Mouse (Mus musculus) kidney, embryonic 14.5 days (tissue): ENCODE measurements at regions not wholly inside any gene's neighbourhood (a gene's known extent, or its start where the extent isn't known, plus 50 kb on each side); places are given as distances from the start of the nearest gene placed in this dataset.
A peak's percentile ranks its signal among the peaks of the same experiment; 100 is the strongest.

Experiments used
- ATAC-seq: fragments of 200-750 bp; cut with Nextera tagmentation; 2 replicates; pipeline ENCODE4 v1.8.0; 2017; ENCODE audit warnings: moderate number of reproducible peaks, mild to moderate bottlenecking, moderate TSS enrichment, moderate library complexity; ENCODE audit not compliant: low FRiP score, low TSS enrichment
- H3K27ac ChIP-seq: fragments of 300-500 bp; sonication (generic); 2 replicates; pipeline ENCODE4 v1.5.1; 2014; ENCODE audit warnings: low read depth, mild to moderate bottlenecking, low read length, moderate library complexity, mixed read lengths
- H3K27me3 ChIP-seq: fragments of 300-500 bp; sonication (generic); 2 replicates; pipeline ENCODE4 v1.6.1; 2014; ENCODE audit warnings: mild to moderate bottlenecking, low read length; ENCODE audit not compliant: control insufficient read depth, insufficient read depth
- H3K36me3 ChIP-seq: fragments of 300-500 bp; sonication (generic); 2 replicates; pipeline ENCODE4 v1.6.1; 2014; ENCODE audit warnings: low read length, mixed read lengths; ENCODE audit not compliant: control insufficient read depth, insufficient read depth
- H3K4me1 ChIP-seq: fragments of 300-500 bp; sonication (generic); 2 replicates; pipeline ENCODE4 v1.6.1; 2014; ENCODE audit warnings: low read length, mixed read lengths; ENCODE audit not compliant: control insufficient read depth, insufficient read depth
- H3K4me2 ChIP-seq: fragments of 300-500 bp; sonication (generic); replicated peaks from 2 replicates; pipeline ENCODE4 v1.6.1; 2014; ENCODE audit warnings: low read depth, mild to moderate bottlenecking, low read length
- H3K4me3 ChIP-seq: fragments of 300-500 bp; sonication (generic); 2 replicates; pipeline ENCODE4 v1.5.1; 2014; ENCODE audit warnings: mild to moderate bottlenecking, low read length
- H3K9ac ChIP-seq: fragments of 300-500 bp; sonication (generic); 2 replicates; pipeline ENCODE4 v1.6.1; 2014; ENCODE audit warnings: low read depth, mild to moderate bottlenecking, low read length, moderate library complexity
- H3K9me3 ChIP-seq: fragments of 300-500 bp; sonication (generic); 2 replicates; pipeline ENCODE4 v1.6.1; 2016; ENCODE audit warnings: low read length; ENCODE audit not compliant: control insufficient read depth
- whole genome bisulfite sequencing: fragments of 180-500 bp; shearing (Covaris S2); extraction: QIAGEN DNeasy Blood & Tissue Kit; methylation state at CpG from one replicate; pipeline ENCODE4 v1.1.7; 2014; 5-methylcytosine and 5-hydroxymethylcytosine counted together

GRCm38 (mm10) chr13:97488518-97488917, 247.6 kb downstream of the Enc1 start:
- H3K9me3 ChIP-seq = no peaks in the 10 kb centered on the region
- H3K36me3 ChIP-seq = no peaks in the 10 kb centered on the region
- H3K4me1 ChIP-seq = peaks cover 17% of the 10 kb centered on the region
- H3K27me3 ChIP-seq = no peaks in the 10 kb centered on the region; the same call in 1 of the 2 replicates
- H3K9ac ChIP-seq = 0 out of 2 replicates have a peak overlapping the region, but pooled peaks have one; percentile 18
- no peak overlapping the region for H3K27ac ChIP-seq
- ATAC-seq = no peak
- no peak overlapping the region for H3K4me3 ChIP-seq
- peak overlapping the region; percentile 11; the same call in 1 of the 2 replicates for H3K4me2 ChIP-seq
- 31% methylated on average over 5 of the region's 5 CpGs for WGBS

- Histone ChIP-seq H3K4me2 (peak overlapping the region; percentile 11; the same call in 1 of the 2 replicates), H3K9ac (0 out of 2 replicates have a peak overlapping the region, but pooled peaks have one; percentile 18), H3K36me3 (no peaks in the 10 kb centered on the region), H3K27ac (no peak overlapping the region), H3K4me3 (no peak overlapping the region), H3K9me3 (no peaks in the 10 kb centered on the region), H3K27me3 (no peaks in the 10 kb centered on the region; the same call in 1 of the 2 replicates), H3K4me1 (peaks cover 17% of the 10 kb centered on the region)
- no peak; the same call in 1 of the 2 replicates for ATAC-seq
- 18% methylated on average over 9 of the region's 9 CpGs for WGBS
Measured at GRCm38 (mm10) chr13:97487746-97488473, 247.0 kb downstream of the Enc1 start.

GRCm38 (mm10) chr13:97486490-97486889, 245.6 kb downstream of the Enc1 start:
- H3K9me3 ChIP-seq = 0 out of 2 replicates have a peak, but pooled peaks cover under 1% of the 10 kb centered on the region
- no peak overlapping the region for H3K9ac ChIP-seq
- 88% methylated on average over 2 of the region's 2 CpGs for WGBS
- H3K4me3 ChIP-seq = no peak overlapping the region
- H3K4me1 ChIP-seq = peaks cover 15% of the 10 kb centered on the region
- ATAC-seq = no peak
- no peak overlapping the region for H3K27ac ChIP-seq
- no peaks in the 10 kb centered on the region; the same call in 1 of the 2 replicates for H3K27me3 ChIP-seq
- no peaks in the 10 kb centered on the region for H3K36me3 ChIP-seq
- H3K4me2 ChIP-seq = no peak overlapping the region

- H3K36me3 ChIP-seq = no peaks in the 10 kb centered on the region
- H3K27ac ChIP-seq = no peak overlapping the region
- H3K4me2 ChIP-seq = no peak overlapping the region
- H3K4me3 ChIP-seq = no peak overlapping the region
- peaks cover 15% of the 10 kb centered on the region for H3K4me1 ChIP-seq
- no peak for ATAC-seq
- no peaks in the 10 kb centered on the region; the same call in 1 of the 2 replicates for H3K27me3 ChIP-seq
- H3K9ac ChIP-seq = no peak overlapping the region
- WGBS = 85% methylated on average over 5 of the region's 5 CpGs
- H3K9me3 ChIP-seq = 0 out of 2 replicates have a peak, but pooled peaks cover 4% of the 10 kb centered on the region
Measured at GRCm38 (mm10) chr13:97485886-97486285, 245.0 kb downstream of the Enc1 start.

- H3K27me3 ChIP-seq = no peaks in the 10 kb centered on the region; the same call in 1 of the 2 replicates
Measured at GRCm38 (mm10) chr13:97484808-97485545, 244.1 kb downstream of the Enc1 start.

GRCm38 (mm10) chr13:97483681-97484080, 242.8 kb downstream of the Enc1 start:
- H3K36me3 ChIP-seq = no peaks in the 10 kb centered on the region
- no peak overlapping the region for H3K4me3 ChIP-seq
- no peak for ATAC-seq
- WGBS = 91% methylated on average over 8 of the region's 8 CpGs
- no peak overlapping the region for H3K27ac ChIP-seq
- H3K4me1 ChIP-seq = peaks cover 11% of the 10 kb centered on the region; the same call in 1 of the 2 replicates
- 0 out of 2 replicates have a peak, but pooled peaks cover 4% of the 10 kb centered on the region for H3K9me3 ChIP-seq
- no peak overlapping the region for H3K4me2 ChIP-seq
- no peak overlapping the region for H3K9ac ChIP-seq
- H3K27me3 ChIP-seq = no peaks in the 10 kb centered on the region; the same call in 1 of the 2 replicates

More at GRCm38 (mm10) chr13:97484808-97485545, 244.1 kb downstream of the Enc1 start:
- Histone ChIP-seq H3K9ac (no peak overlapping the region), H3K36me3 (no peaks in the 10 kb centered on the region), H3K4me2 (no peak overlapping the region), H3K9me3 (0 out of 2 replicates have a peak, but pooled peaks cover 4% of the 10 kb centered on the region), H3K27ac (no peak overlapping the region), H3K4me1 (peaks cover 13% of the 10 kb centered on the region), H3K4me3 (no peak overlapping the region)
- ATAC-seq = no peak
- whole genome bisulfite sequencing = 82% methylated on average over 20 of the region's 20 CpGs

- 0 out of 2 replicates have a peak, but pooled peaks cover 4% of the 10 kb centered on the region for H3K9me3 ChIP-seq
- no peak for ATAC-seq
- WGBS = 94% methylated on average over 3 of the region's 3 CpGs
Measured at GRCm38 (mm10) chr13:97482439-97482946, 241.6 kb downstream of the Enc1 start.

GRCm38 (mm10) chr13:97481259-97481658, 240.4 kb downstream of the Enc1 start:
- no peak for ATAC-seq
- Histone ChIP-seq H3K4me2 (no peak overlapping the region), H3K36me3 (no peaks in the 10 kb centered on the region), H3K4me3 (no peak overlapping the region), H3K4me1 (no peaks in the 10 kb centered on the region), H3K9me3 (0 out of 2 replicates have a peak, but pooled peaks cover 4% of the 10 kb centered on the region), H3K27ac (no peak overlapping the region), H3K27me3 (no peaks in the 10 kb centered on the region), H3K9ac (no peak overlapping the region)
- WGBS = 91% methylated on average over 2 of the region's 2 CpGs

More at GRCm38 (mm10) chr13:97482439-97482946, 241.6 kb downstream of the Enc1 start:
- Histone ChIP-seq H3K27me3 (no peaks in the 10 kb centered on the region; the same call in 1 of the 2 replicates), H3K36me3 (no peaks in the 10 kb centered on the region), H3K4me2 (no peak overlapping the region), H3K27ac (no peak overlapping the region), H3K4me1 (no peaks in the 10 kb centered on the region), H3K4me3 (no peak overlapping the region), H3K9ac (no peak overlapping the region)
